Mouse (Mus musculus): ENCODE measurements at regions not wholly inside any gene's neighbourhood (a gene's known extent, or its start where the extent isn't known, plus 50 kb on each side); places are given as distances from the start of the nearest gene placed in this dataset.

GRCm38 (mm10) chr8:35278946-35279345, 486.6 kb upstream of the Gm19410 start:
- no peak overlapping the region for H3K9ac ChIP-seq (ENCODE audit: low read length)
- no peaks in the 10 kb centered on the region for H3K36me3 ChIP-seq (ENCODE audit: control insufficient read depth, insufficient read depth, low read length)
- H3K9me3 ChIP-seq (ENCODE audit: control insufficient read depth, low read length): no peaks in the 10 kb centered on the region
- 93% methylated on average over 8 of the region's 8 CpGs for WGBS
- H3K27ac ChIP-seq (ENCODE audit: low read depth, low read length): no peak overlapping the region
- H3K4me1 ChIP-seq (ENCODE audit: control insufficient read depth, insufficient read depth, low read length): no peaks in the 10 kb centered on the region
- H3K4me3 ChIP-seq (ENCODE audit: low read depth, low read length): no peak overlapping the region
- ATAC-seq (ENCODE audit: insufficient read depth, low FRiP score, low TSS enrichment) (no peak), DNase-seq (ENCODE audit: low spot score) (no peak)
- H3K27me3 ChIP-seq (ENCODE audit: control insufficient read depth, insufficient read depth, low read length): no peaks in the 10 kb centered on the region
- H3K4me2 ChIP-seq (ENCODE audit: low read depth): no peak overlapping the region

- Histone ChIP-seq H3K36me3 (ENCODE audit: control insufficient read depth, insufficient read depth, low read length) (no peaks in the 10 kb centered on the region), H3K4me2 (ENCODE audit: low read depth) (no peak overlapping the region), H3K4me3 (ENCODE audit: low read depth, low read length) (no peak overlapping the region), H3K9me3 (ENCODE audit: control insufficient read depth, low read length) (no peaks in the 10 kb centered on the region), H3K27me3 (ENCODE audit: control insufficient read depth, insufficient read depth, low read length) (no peaks in the 10 kb centered on the region), H3K4me1 (ENCODE audit: control insufficient read depth, insufficient read depth, low read length) (no peaks in the 10 kb centered on the region), H3K9ac (ENCODE audit: low read length) (no peak overlapping the region), H3K27ac (ENCODE audit: low read depth, low read length) (no peak overlapping the region)
- no peak for ATAC-seq (ENCODE audit: insufficient read depth, low FRiP score, low TSS enrichment)
- no peak for DNase-seq (ENCODE audit: low spot score)
- 90% methylated on average over 6 of the region's 6 CpGs for WGBS
Measured at GRCm38 (mm10) chr8:35280741-35281140, 484.8 kb upstream of the Gm19410 start.

- Histone ChIP-seq H3K36me3 (ENCODE audit: control insufficient read depth, insufficient read depth, low read length) (no peaks in the 10 kb centered on the region), H3K27me3 (ENCODE audit: control insufficient read depth, insufficient read depth, low read length) (no peaks in the 10 kb centered on the region), H3K4me2 (ENCODE audit: low read depth) (no peak overlapping the region), H3K9me3 (ENCODE audit: control insufficient read depth, low read length) (no peaks in the 10 kb centered on the region), H3K27ac (ENCODE audit: low read depth, low read length) (no peak overlapping the region), H3K9ac (ENCODE audit: low read length) (no peak overlapping the region), H3K4me3 (ENCODE audit: low read depth, low read length) (no peak overlapping the region), H3K4me1 (ENCODE audit: control insufficient read depth, insufficient read depth, low read length) (no peaks in the 10 kb centered on the region)
- ATAC-seq (ENCODE audit: insufficient read depth, low FRiP score, low TSS enrichment) (no peak), DNase-seq (ENCODE audit: low spot score) (no peak)
- 92% methylated on average over 9 of the region's 9 CpGs for WGBS
Measured at GRCm38 (mm10) chr8:35283366-35283765, 482.2 kb upstream of the Gm19410 start.

- H3K36me3 ChIP-seq (ENCODE audit: control insufficient read depth, insufficient read depth, low read length): no peaks in the 10 kb centered on the region
Measured at GRCm38 (mm10) chr8:35289018-35289417, 476.6 kb upstream of the Gm19410 start.

GRCm38 (mm10) chr8:35289967-35290366, 475.6 kb upstream of the Gm19410 start:
- DNase-seq (ENCODE audit: low spot score) (no peak), ATAC-seq (ENCODE audit: insufficient read depth, low FRiP score, low TSS enrichment) (no peak)
- Histone ChIP-seq H3K4me2 (ENCODE audit: low read depth) (no peak overlapping the region), H3K27ac (ENCODE audit: low read depth, low read length) (no peak overlapping the region), H3K36me3 (ENCODE audit: control insufficient read depth, insufficient read depth, low read length) (no peaks in the 10 kb centered on the region), H3K27me3 (ENCODE audit: control insufficient read depth, insufficient read depth, low read length) (no peaks in the 10 kb centered on the region), H3K9ac (ENCODE audit: low read length) (no peak overlapping the region), H3K9me3 (ENCODE audit: control insufficient read depth, low read length) (no peaks in the 10 kb centered on the region), H3K4me1 (ENCODE audit: control insufficient read depth, insufficient read depth, low read length) (no peaks in the 10 kb centered on the region), H3K4me3 (ENCODE audit: low read depth, low read length) (no peak overlapping the region)
- WGBS: 78% methylated on average over 4 of the region's 4 CpGs

More at GRCm38 (mm10) chr8:35289018-35289417, 476.6 kb upstream of the Gm19410 start:
- no peaks in the 10 kb centered on the region for H3K9me3 ChIP-seq (ENCODE audit: control insufficient read depth, low read length)
- H3K9ac ChIP-seq (ENCODE audit: low read length): no peak overlapping the region
- no peaks in the 10 kb centered on the region for H3K4me1 ChIP-seq (ENCODE audit: control insufficient read depth, insufficient read depth, low read length)
- ATAC-seq (ENCODE audit: insufficient read depth, low FRiP score, low TSS enrichment) (no peak), DNase-seq (ENCODE audit: low spot score) (no peak)
- no peak overlapping the region for H3K4me2 ChIP-seq (ENCODE audit: low read depth)
- H3K4me3 ChIP-seq (ENCODE audit: low read depth, low read length): no peak overlapping the region
- H3K27ac ChIP-seq (ENCODE audit: low read depth, low read length): no peak overlapping the region
- no peaks in the 10 kb centered on the region for H3K27me3 ChIP-seq (ENCODE audit: control insufficient read depth, insufficient read depth, low read length)
- 82% methylated on average over 5 of the region's 5 CpGs for WGBS

GRCm38 (mm10) chr8:35293437-35294126, 472.0 kb upstream of the Gm19410 start:
- Histone ChIP-seq H3K27me3 (ENCODE audit: control insufficient read depth, insufficient read depth, low read length) (no peaks in the 10 kb centered on the region), H3K36me3 (ENCODE audit: control insufficient read depth, insufficient read depth, low read length) (no peaks in the 10 kb centered on the region), H3K9ac (ENCODE audit: low read length) (no peak overlapping the region), H3K9me3 (ENCODE audit: control insufficient read depth, low read length) (no peaks in the 10 kb centered on the region), H3K27ac (ENCODE audit: low read depth, low read length) (no peak overlapping the region), H3K4me3 (ENCODE audit: low read depth, low read length) (no peak overlapping the region), H3K4me1 (ENCODE audit: control insufficient read depth, insufficient read depth, low read length) (no peaks in the 10 kb centered on the region), H3K4me2 (ENCODE audit: low read depth) (no peak overlapping the region)
- WGBS: 77% methylated on average over 14 of the region's 14 CpGs
- DNase-seq (ENCODE audit: low spot score) (no peak), ATAC-seq (ENCODE audit: insufficient read depth, low FRiP score, low TSS enrichment) (no peak)

GRCm38 (mm10) chr8:35296936-35297335, 468.7 kb upstream of the Gm19410 start:
- H3K9ac ChIP-seq (ENCODE audit: low read length): no peak overlapping the region
- H3K27ac ChIP-seq (ENCODE audit: low read depth, low read length): no peak overlapping the region
- no peaks in the 10 kb centered on the region for H3K27me3 ChIP-seq (ENCODE audit: control insufficient read depth, insufficient read depth, low read length)
- DNase-seq (ENCODE audit: low spot score): no peak
- no peak overlapping the region for H3K4me3 ChIP-seq (ENCODE audit: low read depth, low read length)
- H3K36me3 ChIP-seq (ENCODE audit: control insufficient read depth, insufficient read depth, low read length): no peaks in the 10 kb centered on the region
- 88% methylated on average over 6 of the region's 6 CpGs for WGBS
- no peaks in the 10 kb centered on the region for H3K9me3 ChIP-seq (ENCODE audit: control insufficient read depth, low read length)
- H3K4me1 ChIP-seq (ENCODE audit: control insufficient read depth, insufficient read depth, low read length): no peaks in the 10 kb centered on the region
- no peak overlapping the region for H3K4me2 ChIP-seq (ENCODE audit: low read depth)
- ATAC-seq (ENCODE audit: insufficient read depth, low FRiP score, low TSS enrichment): no peak

- no peaks in the 10 kb centered on the region for H3K27me3 ChIP-seq (ENCODE audit: control insufficient read depth, insufficient read depth, low read length)
- H3K27ac ChIP-seq (ENCODE audit: low read depth, low read length): no peak overlapping the region
- H3K36me3 ChIP-seq (ENCODE audit: control insufficient read depth, insufficient read depth, low read length): no peaks in the 10 kb centered on the region
- H3K4me2 ChIP-seq (ENCODE audit: low read depth): no peak overlapping the region
- no peak for ATAC-seq (ENCODE audit: insufficient read depth, low FRiP score, low TSS enrichment)
- H3K4me1 ChIP-seq (ENCODE audit: control insufficient read depth, insufficient read depth, low read length): no peaks in the 10 kb centered on the region
- no peak overlapping the region for H3K9ac ChIP-seq (ENCODE audit: low read length)
- DNase-seq (ENCODE audit: low spot score): no peak
- no peak overlapping the region for H3K4me3 ChIP-seq (ENCODE audit: low read depth, low read length)
- WGBS: 94% methylated on average over 9 of the region's 9 CpGs
- no peaks in the 10 kb centered on the region for H3K9me3 ChIP-seq (ENCODE audit: control insufficient read depth, low read length)
Measured at GRCm38 (mm10) chr8:35299088-35299487, 466.5 kb upstream of the Gm19410 start.

- ATAC-seq (ENCODE audit: insufficient read depth, low FRiP score, low TSS enrichment): no peak
Measured at GRCm38 (mm10) chr8:35300359-35300758, 465.2 kb upstream of the Gm19410 start.

More at GRCm38 (mm10) chr8:35300359-35300758, 465.2 kb upstream of the Gm19410 start:
- Histone ChIP-seq H3K36me3 (ENCODE audit: control insufficient read depth, insufficient read depth, low read length) (no peaks in the 10 kb centered on the region; the same call in 1 of the 2 replicates), H3K4me2 (ENCODE audit: low read depth) (no peak overlapping the region), H3K4me1 (ENCODE audit: control insufficient read depth, insufficient read depth, low read length) (no peaks in the 10 kb centered on the region), H3K9me3 (ENCODE audit: control insufficient read depth, low read length) (peaks cover 2% of the 10 kb centered on the region; the same call in 1 of the 2 replicates), H3K4me3 (ENCODE audit: low read depth, low read length) (no peak overlapping the region), H3K27me3 (ENCODE audit: control insufficient read depth, insufficient read depth, low read length) (no peaks in the 10 kb centered on the region), H3K27ac (ENCODE audit: low read depth, low read length) (no peak overlapping the region), H3K9ac (ENCODE audit: low read length) (no peak overlapping the region)
- WGBS: 91% methylated on average over 3 of the region's 3 CpGs
- no peak for DNase-seq (ENCODE audit: low spot score)

Measured in neural tube, embryonic 11.5 days (tissue).